Mouse (Mus musculus): ENCODE data around the gene Ehf. TPM values are rescaled to one million over a fixed set of nuclear protein-coding genes. Genes with fewer than 3 reads are reported as not detected.

Ehf gene
- polyA plus RNA-seq, 1 experiment: 0.04 TPM

- Histone ChIP-seq H3K27ac (ENCODE audit: insufficient read depth, low read length) (no peak overlapping the region), H3K4me3 (ENCODE audit: insufficient read depth, low read length) (no peak overlapping the region), H3K4me1 (ENCODE audit: control insufficient read depth, insufficient read depth, low read length) (no peaks in the 10 kb centered on the region)
- no peak for TF ChIP-seq CTCF (IDR thresholded peaks at IDR 0.05; ENCODE audit: extremely low read depth, insufficient read depth, low read length)
These were observed 409 bp downstream of the Ehf start for GRCm38 (mm10) chr2:103302669-103303068.

GRCm38 (mm10) chr2:103298711-103299463, 4.2 kb downstream of the Ehf start:
- no peak for TF ChIP-seq CTCF (IDR thresholded peaks at IDR 0.05; ENCODE audit: extremely low read depth, insufficient read depth, low read length)
- H3K4me1 ChIP-seq (ENCODE audit: control insufficient read depth, insufficient read depth, low read length): no peaks in the 10 kb centered on the region
- H3K27ac ChIP-seq (ENCODE audit: insufficient read depth, low read length): no peak overlapping the region
- no peak overlapping the region for H3K4me3 ChIP-seq (ENCODE audit: insufficient read depth, low read length)

- TF ChIP-seq POLR2A (IDR thresholded peaks at IDR 0.05; ENCODE audit: extremely low read depth, insufficient read depth, low read length) (no peak), CTCF (IDR thresholded peaks at IDR 0.05; ENCODE audit: extremely low read depth, insufficient read depth, low read length) (no peak)
- Histone ChIP-seq H3K4me3 (ENCODE audit: insufficient read depth, low read length) (no peak overlapping the region), H3K27ac (ENCODE audit: insufficient read depth, low read length) (no peak overlapping the region), H3K4me1 (ENCODE audit: control insufficient read depth, insufficient read depth, low read length) (no peaks in the 10 kb centered on the region)
These were observed 8.6 kb downstream of the Ehf start for GRCm38 (mm10) chr2:103294526-103294925.

DNA sequence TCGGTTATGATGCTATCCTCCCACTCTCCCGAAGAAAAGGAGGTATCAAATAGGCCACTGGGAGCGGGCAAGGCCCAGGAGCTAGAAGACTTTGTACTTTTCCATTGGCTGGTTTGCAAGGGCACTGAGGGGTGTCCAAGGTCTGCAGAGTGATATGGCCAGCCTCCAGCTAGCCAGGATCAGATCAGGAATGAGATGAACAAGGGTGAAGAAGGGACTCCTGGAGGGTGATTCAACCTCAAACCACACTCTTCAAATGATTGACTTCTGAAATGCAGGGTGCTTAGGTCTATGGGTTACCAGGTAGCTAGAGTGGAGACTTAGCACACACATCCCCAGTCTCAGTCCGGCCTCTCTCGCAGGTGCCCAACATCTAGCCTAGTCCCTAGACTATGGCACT, 9.3 kb downstream of the Ehf start:
- H3K4me3 ChIP-seq (ENCODE audit: insufficient read depth, low read length): no peak overlapping the region
- no peaks in the 10 kb centered on the region for H3K4me1 ChIP-seq (ENCODE audit: control insufficient read depth, insufficient read depth, low read length)
- TF ChIP-seq CTCF (IDR thresholded peaks at IDR 0.05; ENCODE audit: extremely low read depth, insufficient read depth, low read length) (no peak), POLR2A (IDR thresholded peaks at IDR 0.05; ENCODE audit: extremely low read depth, insufficient read depth, low read length) (no peak)
- H3K27ac ChIP-seq (ENCODE audit: insufficient read depth, low read length): no peak overlapping the region

GRCm38 (mm10) chr2:103293214-103293613, 9.9 kb downstream of the Ehf start:
- no peak overlapping the region for H3K4me3 ChIP-seq (ENCODE audit: insufficient read depth, low read length)
- TF ChIP-seq CTCF (IDR thresholded peaks at IDR 0.05; ENCODE audit: extremely low read depth, insufficient read depth, low read length) (no peak), POLR2A (IDR thresholded peaks at IDR 0.05; ENCODE audit: extremely low read depth, insufficient read depth, low read length) (no peak)
- H3K4me1 ChIP-seq (ENCODE audit: control insufficient read depth, insufficient read depth, low read length): no peaks in the 10 kb centered on the region
- no peak overlapping the region for H3K27ac ChIP-seq (ENCODE audit: insufficient read depth, low read length)

- H3K4me3 ChIP-seq (ENCODE audit: insufficient read depth, low read length): no peak overlapping the region
- no peak overlapping the region for H3K27ac ChIP-seq (ENCODE audit: insufficient read depth, low read length)
- H3K4me1 ChIP-seq (ENCODE audit: control insufficient read depth, insufficient read depth, low read length): no peaks in the 10 kb centered on the region
- TF ChIP-seq CTCF (IDR thresholded peaks at IDR 0.05; ENCODE audit: extremely low read depth, insufficient read depth, low read length) (no peak), POLR2A (IDR thresholded peaks at IDR 0.05; ENCODE audit: extremely low read depth, insufficient read depth, low read length) (no peak)
These were observed 12.3 kb downstream of the Ehf start for GRCm38 (mm10) chr2:103290705-103291269.

DNA sequence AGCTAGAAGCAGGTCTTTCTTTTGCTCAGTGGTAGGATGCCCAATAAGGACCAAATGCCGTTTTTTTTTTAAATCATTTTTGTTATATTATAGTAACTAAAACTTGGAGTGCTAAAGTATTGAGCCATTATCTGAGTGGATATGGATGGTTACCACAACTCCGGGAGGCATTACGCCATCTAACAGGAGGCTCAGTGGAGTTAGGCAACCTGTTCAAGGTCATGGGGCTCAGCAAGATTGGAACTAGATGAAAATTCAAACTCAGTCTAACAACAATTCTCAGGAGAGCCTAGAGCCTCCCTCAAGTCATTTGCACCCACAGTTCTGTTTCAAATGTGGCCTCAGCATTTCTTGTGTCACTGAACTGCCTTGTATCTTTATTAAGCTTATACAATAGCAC, 12.9 kb downstream of the Ehf start:
- no peak overlapping the region for H3K27ac ChIP-seq (ENCODE audit: insufficient read depth, low read length)
- TF ChIP-seq CTCF (IDR thresholded peaks at IDR 0.05; ENCODE audit: extremely low read depth, insufficient read depth, low read length) (no peak), POLR2A (IDR thresholded peaks at IDR 0.05; ENCODE audit: extremely low read depth, insufficient read depth, low read length) (no peak)
- H3K4me3 ChIP-seq (ENCODE audit: insufficient read depth, low read length): no peak overlapping the region
- H3K4me1 ChIP-seq (ENCODE audit: control insufficient read depth, insufficient read depth, low read length): no peaks in the 10 kb centered on the region

DNA sequence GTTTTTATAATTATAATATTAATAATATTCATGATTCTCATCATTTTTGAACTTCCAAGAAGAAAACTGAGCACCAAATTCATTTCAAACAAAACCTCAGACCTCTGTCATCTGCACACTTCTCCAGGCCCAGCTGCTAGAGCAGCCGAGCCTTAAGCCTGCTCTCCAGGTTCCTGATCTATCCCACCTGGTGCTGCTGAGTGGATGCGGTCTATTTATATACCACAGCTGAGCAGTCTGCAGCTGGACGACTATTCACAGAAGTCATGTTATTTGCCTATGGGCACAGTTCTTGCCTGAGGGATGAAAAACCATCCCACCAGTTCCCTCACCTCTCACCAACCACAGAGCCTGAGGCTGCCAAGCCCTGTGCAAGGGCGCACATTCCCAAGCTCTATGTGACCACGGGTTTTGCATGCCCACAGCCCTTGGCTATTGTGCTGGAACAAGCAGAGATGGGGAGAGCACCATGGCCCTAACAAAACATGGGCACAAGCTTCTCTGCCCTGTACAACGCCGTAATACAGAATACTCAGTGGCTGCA, 13.6 kb downstream of the Ehf start:
- TF ChIP-seq CTCF (IDR thresholded peaks at IDR 0.05; ENCODE audit: extremely low read depth, insufficient read depth, low read length) (no peak), POLR2A (IDR thresholded peaks at IDR 0.05; ENCODE audit: extremely low read depth, insufficient read depth, low read length) (no peak)
- H3K4me3 ChIP-seq (ENCODE audit: insufficient read depth, low read length): no peak overlapping the region
- no peak overlapping the region for H3K27ac ChIP-seq (ENCODE audit: insufficient read depth, low read length)
- no peaks in the 10 kb centered on the region for H3K4me1 ChIP-seq (ENCODE audit: control insufficient read depth, insufficient read depth, low read length)

GRCm38 (mm10) chr2:103287716-103288115, 15.4 kb downstream of the Ehf start:
- Histone ChIP-seq H3K4me3 (ENCODE audit: insufficient read depth, low read length) (no peak overlapping the region), H3K4me1 (ENCODE audit: control insufficient read depth, insufficient read depth, low read length) (no peaks in the 10 kb centered on the region), H3K27ac (ENCODE audit: insufficient read depth, low read length) (no peak overlapping the region)
- TF ChIP-seq POLR2A (IDR thresholded peaks at IDR 0.05; ENCODE audit: extremely low read depth, insufficient read depth, low read length): no peak
- no peak for TF ChIP-seq CTCF (IDR thresholded peaks at IDR 0.05; ENCODE audit: extremely low read depth, insufficient read depth, low read length)

- TF ChIP-seq POLR2A (IDR thresholded peaks at IDR 0.05; ENCODE audit: extremely low read depth, insufficient read depth, low read length) (no peak), CTCF (IDR thresholded peaks at IDR 0.05; ENCODE audit: extremely low read depth, insufficient read depth, low read length) (no peak)
- no peak overlapping the region for H3K27ac ChIP-seq (ENCODE audit: insufficient read depth, low read length)
These were observed 17.5 kb downstream of the Ehf start for GRCm38 (mm10) chr2:103285561-103285960.

More at GRCm38 (mm10) chr2:103285561-103285960, 17.5 kb downstream of the Ehf start:
- H3K4me1 ChIP-seq (ENCODE audit: control insufficient read depth, insufficient read depth, low read length): no peaks in the 10 kb centered on the region
- no peak overlapping the region for H3K4me3 ChIP-seq (ENCODE audit: insufficient read depth, low read length)

Measured in cortical plate, adult 2 months (tissue).